Mouse (Mus musculus): ENCODE measurements at regions not wholly inside any gene's neighbourhood (a gene's known extent, or its start where the extent isn't known, plus 50 kb on each side); places are given as distances from the start of the nearest gene placed in this dataset. TPM values are rescaled to one million over a fixed set of nuclear protein-coding genes. Genes with fewer than 3 reads are reported as not detected.

Small RNA genes lying in the stretch of these regions (microRNA-seq; reads per million reads assigned to microRNA genes)
- gene Gm25248, result not detected
